Mouse (Mus musculus): ENCODE measurements at regions not wholly inside any gene's neighbourhood (a gene's known extent, or its start where the extent isn't known, plus 50 kb on each side); places are given as distances from the start of the nearest gene placed in this dataset.

GRCm38 (mm10) chr11:25518131-25518530 lies 692.4 kb downstream of the 5730522E02Rik start:
- TF ChIP-seq CHD2 (IDR thresholded peaks at IDR 0.05; ENCODE audit: low read length) (no peak), UBTF (IDR thresholded peaks at IDR 0.05; ENCODE audit: low read depth, low read length) (no peak), CTCF (conservative IDR thresholded peaks at IDR 0.05 in 1 of 2, IDR thresholded peaks at IDR 0.05 in 1 of 2; ENCODE audit: low read depth in 2 of 2, low read length in 2 of 2) (no peak), POLR2AphosphoS2 (IDR thresholded peaks at IDR 0.05; ENCODE audit: low read depth, low read length) (no peak), MAFK (IDR thresholded peaks at IDR 0.05; ENCODE audit: insufficient replicate concordance, low read length) (no peak)

Data from CH12.LX (cell line).